Mouse (Mus musculus): ENCODE data around the gene Pex11g. TPM values are rescaled to one million over a fixed set of nuclear protein-coding genes. Genes with fewer than 3 reads are reported as not detected.

Gene Pex11g
- 4.2 and 4.9 TPM in 2 replicates for polyA plus RNA-seq (2012; rRNA removed)

GRCm38 (mm10) chr8:3467006-3467885 lies at the start of gene Pex11g:
Pex11g (minus strand) TSS chr8:3467680.

GRCm38 (mm10) chr8:3515260-3515671 lies 47.8 kb upstream of the Pex11g start, which contains the start of gene Pnpla6:
Pnpla6 (plus strand) TSS chr8:3515384.

GRCm38 (mm10) chr8:3500235-3501090 lies 33.0 kb upstream of the Pex11g start, which contains the start of gene Mcoln1:
Mcoln1 (plus strand) TSS chr8:3500457.

GRCm38 (mm10) chr8:3492901-3493844 lies 25.7 kb upstream of the Pex11g start, which contains the start of gene Zfp358:
Zfp358 (plus strand) TSS chr8:3493138.

GRCm38 (mm10) chr8:3470562-3470961 lies 3.1 kb upstream of the Pex11g start, which contains the start of gene Tex45:
Tex45 (plus strand) TSS chr8:3470862.

Other genes with a start within 250 kb of the Pex11g start
- 16.9 and 17.9 TPM in 2 replicates for gene Insr, start 188.1 kb downstream of the Pex11g start, polyA plus RNA-seq (2012; rRNA removed)
- 0.09 and 0.37 TPM in 2 replicates for gene A430078G23Rik, start 114.3 kb downstream of the Pex11g start, polyA plus RNA-seq (2012; rRNA removed)
- gene Arhgef18, start 74.7 kb downstream of the Pex11g start, polyA plus RNA-seq (2012; rRNA removed): 29.1 and 31.3 TPM in 2 replicates
- gene Tex45, start 3.2 kb upstream of the Pex11g start, polyA plus RNA-seq (2012; rRNA removed): 0.26 and 0.36 TPM in 2 replicates
- gene Zfp358, start 25.5 kb upstream of the Pex11g start, polyA plus RNA-seq (2012; rRNA removed): 102 and 108 TPM in 2 replicates
- gene Mcoln1, start 32.8 kb upstream of the Pex11g start, polyA plus RNA-seq (2012; rRNA removed): 263 and 271 TPM in 2 replicates
- gene Pnpla6, start 47.7 kb upstream of the Pex11g start, polyA plus RNA-seq (2012; rRNA removed): 47.3 and 60.4 TPM in 2 replicates
- gene C330021F23Rik, start 100.3 kb upstream of the Pex11g start, polyA plus RNA-seq (2012; rRNA removed): 0.88 and 1.1 TPM in 2 replicates
- 65.6 and 66.3 TPM in 2 replicates for gene Camsap3, start 119.6 kb upstream of the Pex11g start, polyA plus RNA-seq (2012; rRNA removed)
- 70.7 and 75.6 TPM in 2 replicates for gene Xab2, start 153.6 kb upstream of the Pex11g start, polyA plus RNA-seq (2012; rRNA removed)
- gene Pet100, start 153.9 kb upstream of the Pex11g start, polyA plus RNA-seq (2012; rRNA removed): 58.7 and 80.5 TPM in 2 replicates
- 0.82 and 1.9 TPM in 2 replicates for gene Pcp2, start 157.9 kb upstream of the Pex11g start, polyA plus RNA-seq (2012; rRNA removed)
- gene Stxbp2, start 163.3 kb upstream of the Pex11g start, polyA plus RNA-seq (2012; rRNA removed): 122 and 144 TPM in 2 replicates
- 0.45 and 0.53 TPM in 2 replicates for gene Retn, start 188.1 kb upstream of the Pex11g start, polyA plus RNA-seq (2012; rRNA removed)
- gene Mcemp1, start 198.1 kb upstream of the Pex11g start, polyA plus RNA-seq (2012; rRNA removed): 0.32 and 0.35 TPM in 2 replicates
- gene Fcor, start 204.7 kb upstream of the Pex11g start, polyA plus RNA-seq (2012; rRNA removed): 8.4 and 11.6 TPM in 2 replicates
- gene Trappc5, start 208.6 kb upstream of the Pex11g start, polyA plus RNA-seq (2012; rRNA removed): 51.9 and 54.3 TPM in 2 replicates
- not detected in 2 replicates for gene Fcer2a, start 226.5 kb upstream of the Pex11g start, polyA plus RNA-seq (2012; rRNA removed)

Data from central nervous system, embryonic 14 days (tissue).